Mouse (Mus musculus): Measurements from ENCODE around the gene Gm28710.

The Gm28710 gene

GRCm38 (mm10) chr5:16791243-16791860, at the start of gene Gm28710:
Gene Gm28710, plus strand, starts transcription at chr5:16791810.
- DNase-seq (ENCODE audit: low spot score) = no peak

GRCm38 (mm10) chr5:16777176-16777575, 14.4 kb upstream of the Gm28710 start:
- no peak for DNase-seq (ENCODE audit: low spot score)

- no peak for DNase-seq (ENCODE audit: low spot score)
Observed at GRCm38 (mm10) chr5:16778610-16779172, 12.9 kb upstream of the Gm28710 start.

GRCm38 (mm10) chr5:16785627-16786026, 6.0 kb upstream of the Gm28710 start:
- no peak for DNase-seq (ENCODE audit: low spot score)

- DNase-seq (ENCODE audit: low spot score) = no peak
Observed at GRCm38 (mm10) chr5:16794972-16795371, 3.4 kb downstream of the Gm28710 start.

GRCm38 (mm10) chr5:16802726-16803125, 11.1 kb downstream of the Gm28710 start:
- DNase-seq (ENCODE audit: low spot score) = no peak

- DNase-seq (ENCODE audit: low spot score) = no peak
Observed at GRCm38 (mm10) chr5:16838991-16839390, 47.4 kb downstream of the Gm28710 start.

- peak; percentile 56 for DNase-seq (ENCODE audit: low spot score)
Observed at GRCm38 (mm10) chr5:16869309-16869915, 77.8 kb downstream of the Gm28710 start.

- no peak for DNase-seq (ENCODE audit: low spot score)
Observed at GRCm38 (mm10) chr5:16894161-16894560, 102.6 kb downstream of the Gm28710 start.

- DNase-seq (ENCODE audit: low spot score) = no peak
Observed at GRCm38 (mm10) chr5:16919791-16920190, 128.2 kb downstream of the Gm28710 start.

GRCm38 (mm10) chr5:16922473-16922872, 130.9 kb downstream of the Gm28710 start:
- DNase-seq (ENCODE audit: low spot score) = no peak

Measured in testis, postnatal 10 days (tissue).